Comparison of ENCODE assay signal across 32 mouse cellular contexts in the genomic region with DNA sequence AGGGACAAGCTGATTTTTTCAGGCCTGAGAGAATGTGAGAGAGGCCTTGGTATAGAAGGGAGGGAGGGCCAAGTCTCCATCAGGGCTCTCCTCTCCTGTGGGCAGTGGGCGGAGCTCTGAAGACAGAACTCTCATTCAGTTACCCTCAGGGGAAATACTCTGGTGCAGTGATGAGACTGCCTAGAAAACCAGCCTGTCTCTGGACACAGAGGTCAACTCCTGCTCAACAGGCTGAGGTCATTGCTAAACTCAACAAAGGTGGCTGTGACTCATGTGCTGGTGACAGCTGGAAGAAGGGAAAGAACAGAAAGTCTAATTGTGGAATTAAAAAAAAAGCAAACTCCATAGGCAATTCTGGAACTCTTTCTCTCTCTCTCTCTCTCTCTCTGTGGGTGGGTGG.
DNase-seq lines count a peak whose midpoint lies in the region; ATAC-seq lines count a peak whose summit lies in the region.
"Had no signal": no experiment of that assay in that cellular context is flagged by ENCODE, and none has a peak within 500 bp of the region (broad histone marks: within the 10 kb centered on the region; RNA-seq: fewer than 3 reads in every experiment).

No protein-coding gene starts in this region.

- H3K4me3 ChIP-seq in neural tube, embryonic 11.5 days (ENCODE audit: low read depth, low read length), result no peak overlapping the region
- no peak overlapping the region for H3K4me3 ChIP-seq in intestine, embryonic 15.5 days (replicated peaks)
- H3K4me3 ChIP-seq: gastrocnemius, adult 2 months; heart, embryonic 12.5 days; midbrain, embryonic 10.5 days; midbrain, embryonic 15.5 days had no signal

- ATAC-seq in neural tube, embryonic 11.5 days (ENCODE audit: insufficient read depth, low FRiP score, low TSS enrichment), result no peak
- no peak for ATAC-seq in intestine, embryonic 15.5 days
- ATAC-seq: forebrain, embryonic 16.5 days; hindbrain, postnatal 0 days; intestine, embryonic 16.5 days; midbrain, embryonic 15.5 days had no signal

- peak; percentile 21 for DNase-seq in embryo, embryonic 10 days (ENCODE audit: low spot score)
- DNase-seq in embryo, embryonic 9.5 days (ENCODE audit: extremely low spot score), result no peak
- peak; percentile 11 for DNase-seq in neural tube, embryonic 11.5 days (ENCODE audit: low spot score)
- DNase-seq in neural tube, embryonic 10.5 days (ENCODE audit: extremely low spot score, low spot score), result no peak
- DNase-seq in Muller cell, postnatal 12 days (ENCODE audit: inconsistent ontology term), result peak; percentile 72
- DNase-seq in mesoderm, embryonic 11.5 days (ENCODE audit: low read depth, low spot score), result peak; percentile 32
- no peak for DNase-seq in right cerebral cortex, postnatal 14 days
- DNase-seq: cerebellum, adult 9-10 months; cerebellum, postnatal 36 days; gastrocnemius, adult 2 months; gastrocnemius, postnatal 36 days; heart, adult 18-20 months; heart, postnatal 4 days; kidney, adult 8-10 months; kidney, postnatal 4 days; layer of hippocampus, postnatal 36 days; liver; lung, adult 2 months; lung, postnatal 14 days; spleen, adult 18-20 months; thymus, adult 2 months; thymus, postnatal 36 days had no signal

- no peaks in the 10 kb centered on the region for H3K4me1 ChIP-seq in neural tube, embryonic 11.5 days (ENCODE audit: control insufficient read depth, insufficient read depth, low read length)
- no peaks in the 10 kb centered on the region for H3K4me1 ChIP-seq in intestine, embryonic 15.5 days (replicated peaks)
- H3K4me1 ChIP-seq: heart, embryonic 12.5 days; midbrain, embryonic 10.5 days; midbrain, embryonic 15.5 days had no signal

- no peaks in the 10 kb centered on the region for H3K36me3 ChIP-seq in neural tube, embryonic 11.5 days (ENCODE audit: control insufficient read depth, insufficient read depth, low read length)
- H3K36me3 ChIP-seq in intestine, embryonic 15.5 days, result no peaks in the 10 kb centered on the region
- H3K36me3 ChIP-seq: G1E; heart, embryonic 12.5 days; midbrain, embryonic 10.5 days; midbrain, embryonic 15.5 days had no signal

- H3K27ac ChIP-seq in neural tube, embryonic 11.5 days (ENCODE audit: low read depth, low read length), result no peak overlapping the region
- no peak overlapping the region for H3K27ac ChIP-seq in intestine, embryonic 15.5 days
- H3K27ac ChIP-seq: gastrocnemius, adult 2 months; hindbrain, postnatal 0 days; kidney, postnatal 0 days; liver, embryonic 14.5 days; midbrain, embryonic 10.5 days; midbrain, embryonic 15.5 days had no signal

- H3K9me3 ChIP-seq in neural tube, embryonic 11.5 days (ENCODE audit: control insufficient read depth, low read length), result no peaks in the 10 kb centered on the region
- H3K9me3 ChIP-seq in intestine, embryonic 15.5 days, result no peaks in the 10 kb centered on the region
- H3K9me3 ChIP-seq: G1E; heart, embryonic 12.5 days; midbrain, embryonic 10.5 days; midbrain, embryonic 15.5 days had no signal

- WGBS in neural tube, embryonic 11.5 days, result 82% methylated on average over 1 of the region's 1 CpGs
- 82% methylated on average over 1 of the region's 1 CpGs for WGBS in intestine, embryonic 15.5 days

- 0 out of 2 replicates have a peak, but pooled peaks cover 2% of the 10 kb centered on the region for H3K27me3 ChIP-seq in neural tube, embryonic 11.5 days (ENCODE audit: control insufficient read depth, insufficient read depth, low read length)
- H3K27me3 ChIP-seq in intestine, embryonic 15.5 days (replicated peaks), result no peaks in the 10 kb centered on the region

- H3K9ac ChIP-seq in neural tube, embryonic 11.5 days (ENCODE audit: low read length), result no peak overlapping the region
- H3K9ac ChIP-seq in intestine, embryonic 15.5 days, result no peak overlapping the region
- H3K9ac ChIP-seq: heart, embryonic 12.5 days; liver, embryonic 14.5 days; midbrain, embryonic 15.5 days had no signal

- H3K4me2 ChIP-seq in neural tube, embryonic 11.5 days (ENCODE audit: low read depth), result no peak overlapping the region
- no peak overlapping the region for H3K4me2 ChIP-seq in intestine, embryonic 15.5 days (replicated peaks)
- H3K4me2 ChIP-seq: heart, embryonic 12.5 days; midbrain, embryonic 15.5 days had no signal

Comparison
In these comparisons a context has a peak if more than half of its experiments do, and no peak if none do; other contexts are left out.
1. DNase-seq: peak in embryo, embryonic 10 days (single experiment), neural tube, embryonic 11.5 days (single experiment), Muller cell, postnatal 12 days (single experiment) and mesoderm, embryonic 11.5 days (single experiment); none in embryo, embryonic 9.5 days (single experiment), neural tube, embryonic 10.5 days (single experiment) and right cerebral cortex, postnatal 14 days (single experiment).